Mouse (Mus musculus) embryonic stem cell, embryonic (primary cell): ENCODE measurements at regions not wholly inside any gene's neighbourhood (a gene's known extent, or its start where the extent isn't known, plus 50 kb on each side); places are given as distances from the start of the nearest gene placed in this dataset.

ENCODE experiments used
- CTCF ChIA-PET, 4 experiments: fragments of 300-600 bp in 2 of 4; fragments of 350-600 bp in 2 of 4; sonication (Branson Sonifier 250); formaldehyde crosslinking; loops; one replicate each; lab custom pipeline; 2022; ENCODE audit warnings: inconsistent platforms in 2 of 4; lab: Charles Lee
- POLR2A ChIA-PET, 4 experiments: fragments of 300-600 bp in 2 of 4; fragments of 350-600 bp in 2 of 4; sonication (Branson Sonifier 250); formaldehyde crosslinking; loops; one replicate each; lab custom pipeline; 2022; ENCODE audit warnings: antibody characterized with exemption in 4 of 4, inconsistent platforms in 1 of 4; lab: Charles Lee

GRCm38 (mm10) chr2:84549626-84550025, 73.1 kb upstream of the Tfpi start:
- CTCF ChIA-PET = interaction anchor here in 1 of 4 experiments (0.6 kb wide), 1 partner anchor 93 kb away, joined by 3 read pairs; no protein-coding TSS in a partner anchor
- POLR2A ChIA-PET = interaction anchor here in 1 of 4 experiments (1.1 kb wide), 1 partner anchor 30 kb away, joined by 3 read pairs; no protein-coding TSS in a partner anchor

GRCm38 (mm10) chr2:84548625-84549024, 72.0 kb upstream of the Tfpi start:
- ChIA-PET CTCF (interaction anchor here in 1 of 4 experiments (0.5 kb wide), 1 partner anchor 102 kb away, joined by 3 read pairs; the partner anchor contains the start of gene Ctnnd1), POLR2A (interaction anchor here in 2 of 4 experiments (1.1 to 1.5 kb wide), 3 partner anchors 20 to 31 kb away, joined by 3 to 7 read pairs (median 3); no protein-coding TSS in a partner anchor)

- ChIA-PET CTCF (no interaction called here), POLR2A (interaction anchor here in 1 of 4 experiments (0.6 kb wide), 1 partner anchor 125 kb away, joined by 3 read pairs; no protein-coding TSS in a partner anchor)
These were observed 69.1 kb upstream of the Tfpi start for GRCm38 (mm10) chr2:84545676-84546075.

- ChIA-PET POLR2A (interaction anchor here in 1 of 4 experiments (0.7 kb wide), 1 partner anchor 267 kb away, joined by 4 read pairs; no protein-coding TSS in a partner anchor), CTCF (interaction anchor here in 2 of 4 experiments (0.7 to 1.4 kb wide), 2 partner anchors 18 to 90 kb away, joined by 3 to 4 read pairs; no protein-coding TSS in a partner anchor)
These were observed 68.2 kb upstream of the Tfpi start for GRCm38 (mm10) chr2:84544739-84545138.

- CTCF ChIA-PET = interaction anchor here in 3 of 4 experiments (0.6 to 1.4 kb wide), 4 partner anchors 18 to 952 kb away, joined by 3 to 4 read pairs (median 4); no protein-coding TSS in a partner anchor
- POLR2A ChIA-PET = interaction anchor here in 2 of 4 experiments (0.7 to 0.9 kb wide), 3 partner anchors 23 to 268 kb away, joined by 3 to 4 read pairs (median 3); no protein-coding TSS in a partner anchor
These were observed 67.6 kb upstream of the Tfpi start for GRCm38 (mm10) chr2:84544146-84544545.

GRCm38 (mm10) chr2:84541440-84541839, 64.9 kb upstream of the Tfpi start:
- ChIA-PET CTCF (no interaction called here), POLR2A (no interaction called here)

- CTCF ChIA-PET = no interaction called here
These were observed 62.5 kb upstream of the Tfpi start for GRCm38 (mm10) chr2:84539096-84539495.

GRCm38 (mm10) chr2:84537957-84538356, 61.4 kb upstream of the Tfpi start:
- CTCF ChIA-PET = no interaction called here
- POLR2A ChIA-PET = interaction anchor here in 1 of 4 experiments (0.8 to 1.3 kb wide), 5 partner anchors 14 to 251 kb away, joined by 3 to 4 read pairs (median 3); no protein-coding TSS in a partner anchor

More at GRCm38 (mm10) chr2:84539096-84539495, 62.5 kb upstream of the Tfpi start:
- POLR2A ChIA-PET = interaction anchor here in 2 of 4 experiments (0.6 to 0.7 kb wide), 2 partner anchors 70 to 113 kb away, joined by 5 to 7 read pairs; no protein-coding TSS in a partner anchor

GRCm38 (mm10) chr2:84531215-84531614, 54.6 kb upstream of the Tfpi start:
- ChIA-PET CTCF (no interaction called here), POLR2A (interaction anchor here in 1 of 4 experiments (1.3 kb wide), 1 partner anchor 9 kb away, joined by 3 read pairs; no protein-coding TSS in a partner anchor)

GRCm38 (mm10) chr2:84528847-84529775, 52.5 kb upstream of the Tfpi start:
- POLR2A ChIA-PET = interaction anchor here in 3 of 4 experiments (0.7 to 2.5 kb wide), 8 partner anchors 14 to 112 kb away, joined by 3 to 8 read pairs (median 4); no protein-coding TSS in a partner anchor
- CTCF ChIA-PET = interaction anchor here in 1 of 4 experiments (0.9 kb wide), 1 partner anchor 28 kb away, joined by 3 read pairs; no protein-coding TSS in a partner anchor
